Mouse (Mus musculus) stomach, postnatal 0 days (tissue): ENCODE data around the gene Rplp1.

Source experiments
- CTCF ChIP-seq: IDR thresholded peaks from 2 replicates; pipeline ENCODE4 v1.5.1; 2016; ENCODE audit warnings: antibody characterized with exemption, low read depth, mild to moderate bottlenecking, moderate library complexity
- EP300 ChIP-seq: optimal IDR thresholded peaks from 2 replicates; pipeline ENCODE3; 2016; ENCODE audit warnings: antibody characterized with exemption

GRCm38 (mm10) chr9:61925086-61925660 is 10.8 kb upstream of the Rplp1 start:
- TF ChIP-seq CTCF (no peak), EP300 (no peak)
